Mouse (Mus musculus): ENCODE results near the gene Fdx1l. TPM values are rescaled to one million over a fixed set of nuclear protein-coding genes. Genes with fewer than 3 reads are reported as not detected.

Gene Fdx1l
- total and polyA plus RNA-seq, 2 experiments from 2014 or later, result 86.5 to 95.6 TPM

GRCm38 (mm10) chr9:21030055-21030600 is 43.3 kb downstream of the Fdx1l start:
- ATAC-seq (no peak), DNase-seq (ENCODE audit: low spot score) (no peak)
- Histone ChIP-seq H3K36me3 (ENCODE audit: insufficient read depth, low read length) (no peaks in the 10 kb centered on the region), H3K27ac (no peak overlapping the region), H3K27me3 (ENCODE audit: insufficient read depth, low read length) (peaks cover 34% of the 10 kb centered on the region), H3K9me3 (ENCODE audit: low read length) (no peaks in the 10 kb centered on the region), H3K4me3 (ENCODE audit: low read length) (no peak overlapping the region), H3K4me2 (ENCODE audit: low read depth, low read length) (peak overlapping the region; percentile 98; the same call in 1 of the 2 replicates), H3K9ac (replicated peaks; ENCODE audit: low read length) (no peak overlapping the region), H3K4me1 (ENCODE audit: insufficient read depth, low read length) (peaks cover 25% of the 10 kb centered on the region)
- TF ChIP-seq CTCF (IDR thresholded peaks at IDR 0.05; ENCODE audit: low read depth), result no peak
- 26% methylated on average over 22 of the region's 22 CpGs for WGBS

- TF ChIP-seq CTCF (IDR thresholded peaks at IDR 0.05; ENCODE audit: low read depth), result peak; percentile 85
- Histone ChIP-seq H3K27me3 (ENCODE audit: insufficient read depth, low read length) (peaks cover 28% of the 10 kb centered on the region), H3K4me3 (ENCODE audit: low read length) (peak within 1 kb of the TSS; percentile 27), H3K4me1 (ENCODE audit: insufficient read depth, low read length) (peaks cover 25% of the 10 kb centered on the region), H3K9me3 (ENCODE audit: low read length) (no peaks in the 10 kb centered on the region), H3K9ac (replicated peaks; ENCODE audit: low read length) (no peak within 1 kb of the TSS; the same call in 1 of the 2 replicates), H3K4me2 (ENCODE audit: low read depth, low read length) (peak within 1 kb of the TSS; percentile 52), H3K36me3 (ENCODE audit: insufficient read depth, low read length) (no peaks in the 10 kb centered on the region), H3K27ac (no peak within 1 kb of the TSS)
- ATAC-seq (no peak), DNase-seq (ENCODE audit: low spot score) (peak; percentile 78)
- 3% methylated on average over 37 of the region's 37 CpGs for WGBS
These were observed 43.9 kb downstream of the Fdx1l start, which contains the start of gene Icam4 for GRCm38 (mm10) chr9:21029291-21030054. Gene Icam4 (plus strand): TSS chr9:21029373.

GRCm38 (mm10) chr9:21028560-21029110 is 44.8 kb downstream of the Fdx1l start:
- TF ChIP-seq CTCF (IDR thresholded peaks at IDR 0.05; ENCODE audit: low read depth), result no peak
- Histone ChIP-seq H3K4me2 (ENCODE audit: low read depth, low read length) (no peak overlapping the region), H3K27ac (no peak overlapping the region), H3K27me3 (ENCODE audit: insufficient read depth, low read length) (peaks cover 21% of the 10 kb centered on the region), H3K4me1 (ENCODE audit: insufficient read depth, low read length) (peaks cover 24% of the 10 kb centered on the region), H3K9me3 (ENCODE audit: low read length) (no peaks in the 10 kb centered on the region), H3K9ac (replicated peaks; ENCODE audit: low read length) (no peak overlapping the region), H3K4me3 (ENCODE audit: low read length) (no peak overlapping the region), H3K36me3 (ENCODE audit: insufficient read depth, low read length) (no peaks in the 10 kb centered on the region)
- WGBS, result 73% methylated on average over 6 of the region's 6 CpGs
- no peak for DNase-seq (ENCODE audit: low spot score)
- no peak for ATAC-seq

- Histone ChIP-seq H3K27ac (no peak overlapping the region), H3K36me3 (ENCODE audit: insufficient read depth, low read length) (no peaks in the 10 kb centered on the region), H3K9me3 (ENCODE audit: low read length) (no peaks in the 10 kb centered on the region), H3K9ac (replicated peaks; ENCODE audit: low read length) (no peak overlapping the region), H3K4me3 (ENCODE audit: low read length) (no peak overlapping the region), H3K4me2 (ENCODE audit: low read depth, low read length) (no peak overlapping the region), H3K27me3 (ENCODE audit: insufficient read depth, low read length) (peaks cover 13% of the 10 kb centered on the region), H3K4me1 (ENCODE audit: insufficient read depth, low read length) (peaks cover 17% of the 10 kb centered on the region; the same call in 1 of the 2 replicates)
- 48% methylated on average over 8 of the region's 8 CpGs for WGBS
- ATAC-seq, result no peak
- DNase-seq (ENCODE audit: low spot score), result no peak
- TF ChIP-seq CTCF (IDR thresholded peaks at IDR 0.05; ENCODE audit: low read depth), result no peak
These were observed 45.6 kb downstream of the Fdx1l start for GRCm38 (mm10) chr9:21027774-21028290.

- TF ChIP-seq CTCF (IDR thresholded peaks at IDR 0.05; ENCODE audit: low read depth), result no peak
- no peak overlapping the region for H3K4me3 ChIP-seq (ENCODE audit: low read length)
- 81% methylated on average over 12 of the region's 12 CpGs for WGBS
- DNase-seq (ENCODE audit: low spot score) (no peak), ATAC-seq (no peak)
- H3K4me1 ChIP-seq (ENCODE audit: insufficient read depth, low read length), result peaks cover 7% of the 10 kb centered on the region; the same call in 1 of the 2 replicates
- H3K9ac ChIP-seq (replicated peaks; ENCODE audit: low read length), result no peak overlapping the region
- no peak overlapping the region for H3K4me2 ChIP-seq (ENCODE audit: low read depth, low read length)
- H3K27ac ChIP-seq, result no peak overlapping the region
- H3K27me3 ChIP-seq (ENCODE audit: insufficient read depth, low read length), result peaks cover 4% of the 10 kb centered on the region
- no peaks in the 10 kb centered on the region for H3K36me3 ChIP-seq (ENCODE audit: insufficient read depth, low read length)
- no peaks in the 10 kb centered on the region for H3K9me3 ChIP-seq (ENCODE audit: low read length)
These were observed 46.6 kb downstream of the Fdx1l start for GRCm38 (mm10) chr9:21026849-21027248.

- no peak overlapping the region for H3K27ac ChIP-seq
- peaks cover 4% of the 10 kb centered on the region for H3K27me3 ChIP-seq (ENCODE audit: insufficient read depth, low read length)
- no peaks in the 10 kb centered on the region for H3K9me3 ChIP-seq (ENCODE audit: low read length)
- ATAC-seq (no peak), DNase-seq (ENCODE audit: low spot score) (no peak)
- H3K4me3 ChIP-seq (ENCODE audit: low read length), result no peak overlapping the region
- no peak overlapping the region for H3K4me2 ChIP-seq (ENCODE audit: low read depth, low read length)
- 75% methylated on average over 19 of the region's 19 CpGs for WGBS
- H3K4me1 ChIP-seq (ENCODE audit: insufficient read depth, low read length), result no peaks in the 10 kb centered on the region
- TF ChIP-seq CTCF (IDR thresholded peaks at IDR 0.05; ENCODE audit: low read depth), result no peak
- no peak overlapping the region for H3K9ac ChIP-seq (replicated peaks; ENCODE audit: low read length)
- H3K36me3 ChIP-seq (ENCODE audit: insufficient read depth, low read length), result no peaks in the 10 kb centered on the region
These were observed 48.1 kb downstream of the Fdx1l start for GRCm38 (mm10) chr9:21025258-21025810.

All from hindbrain, postnatal 0 days (tissue).